Mouse (Mus musculus) c-Kit-positive CD71-positive TER-119-positive erythroid progenitor cells, embryonic 14.5 days (primary cell): ENCODE results near the gene Prex1.

Experiments used
- DNase-seq: peaks from one replicate; pipeline ENCODE4 v3.0.0-alpha.2; 2013; ENCODE audit warnings: low spot score

Gene Prex1

GRCm38 (mm10) chr2:166635521-166635920 lies 78.1 kb downstream of the Prex1 start:
- no peak for DNase-seq

- no peak for DNase-seq
Measured at GRCm38 (mm10) chr2:166632571-166633361, 80.9 kb downstream of the Prex1 start.

- DNase-seq: no peak
Measured at GRCm38 (mm10) chr2:166631621-166632171, 81.9 kb downstream of the Prex1 start.

DNA sequence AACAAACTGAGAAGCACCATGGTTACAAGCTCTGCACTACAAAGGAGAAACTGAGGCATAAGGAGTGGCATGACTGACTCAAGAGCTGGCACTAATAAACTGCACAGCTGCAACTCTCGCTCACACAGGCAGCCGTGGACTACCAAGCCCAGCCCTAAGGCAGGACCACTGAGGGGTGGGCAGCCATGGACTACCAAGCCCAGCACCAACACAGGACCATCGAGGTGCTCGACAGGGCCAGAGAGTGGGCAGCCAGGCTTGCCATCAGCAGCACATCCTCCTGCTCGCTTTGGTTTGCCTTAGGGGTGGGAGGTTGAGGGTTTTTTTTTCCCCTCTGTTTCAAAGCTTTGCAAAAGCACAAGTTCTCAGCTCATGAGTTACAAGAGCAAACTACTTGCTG lies 82.4 kb downstream of the Prex1 start:
- DNase-seq: no peak

DNA sequence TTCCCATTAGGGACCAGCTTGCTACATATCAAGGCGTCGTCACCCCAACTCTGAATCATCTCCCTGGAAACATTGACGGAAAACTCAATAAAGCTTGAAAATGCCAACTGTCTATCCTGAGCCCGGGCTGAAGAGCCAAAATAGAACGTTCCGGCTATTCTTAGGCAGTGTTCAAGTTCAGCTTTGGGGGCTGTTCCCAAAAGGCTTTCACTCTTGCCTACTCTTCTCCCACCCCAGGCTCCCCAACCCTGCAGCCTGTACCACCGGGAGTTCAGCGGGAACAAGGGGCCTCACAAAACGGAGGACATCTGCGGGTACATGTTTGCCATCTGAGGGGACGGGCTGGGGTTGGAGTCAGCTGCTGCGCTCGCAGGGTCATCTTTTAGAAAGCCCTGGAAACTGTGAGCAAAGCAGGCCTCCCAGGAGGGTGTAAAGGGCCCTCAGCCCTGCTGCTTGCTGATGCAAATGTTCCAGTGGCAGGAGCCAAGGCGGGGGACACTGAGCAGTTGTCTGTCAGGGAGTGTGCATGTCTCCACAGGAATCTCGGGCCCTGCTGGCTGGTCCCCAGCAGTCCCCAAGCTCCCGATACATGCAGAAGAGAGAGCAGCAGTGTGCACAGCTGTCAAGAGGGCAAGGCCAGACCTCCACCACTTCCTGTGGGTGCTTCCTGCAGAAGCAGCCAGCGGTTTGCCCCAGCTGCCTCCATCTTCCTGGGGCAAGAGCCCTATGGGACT lies 83.5 kb downstream of the Prex1 start:
- no peak for DNase-seq

DNA sequence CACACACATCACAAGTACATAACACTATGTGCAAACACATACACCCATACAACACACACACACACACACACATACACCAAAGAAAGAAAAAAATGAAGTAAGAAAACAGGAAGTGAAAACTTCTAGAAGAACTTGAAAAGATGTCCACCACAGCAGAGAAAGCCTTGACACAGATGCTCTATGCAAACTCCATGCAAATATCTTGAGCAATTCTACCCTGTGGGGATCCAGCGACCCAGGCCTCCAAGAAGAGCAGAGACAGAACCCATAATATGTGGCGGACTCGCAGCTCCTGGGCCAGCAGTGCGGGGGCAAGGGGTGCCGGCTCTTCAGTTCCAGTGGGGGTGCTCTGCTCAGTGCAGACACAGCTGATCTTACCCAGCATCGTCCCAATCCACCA lies 86.1 kb downstream of the Prex1 start:
- no peak for DNase-seq

GRCm38 (mm10) chr2:166625219-166625618 lies 88.4 kb downstream of the Prex1 start:
- DNase-seq: no peak

DNA sequence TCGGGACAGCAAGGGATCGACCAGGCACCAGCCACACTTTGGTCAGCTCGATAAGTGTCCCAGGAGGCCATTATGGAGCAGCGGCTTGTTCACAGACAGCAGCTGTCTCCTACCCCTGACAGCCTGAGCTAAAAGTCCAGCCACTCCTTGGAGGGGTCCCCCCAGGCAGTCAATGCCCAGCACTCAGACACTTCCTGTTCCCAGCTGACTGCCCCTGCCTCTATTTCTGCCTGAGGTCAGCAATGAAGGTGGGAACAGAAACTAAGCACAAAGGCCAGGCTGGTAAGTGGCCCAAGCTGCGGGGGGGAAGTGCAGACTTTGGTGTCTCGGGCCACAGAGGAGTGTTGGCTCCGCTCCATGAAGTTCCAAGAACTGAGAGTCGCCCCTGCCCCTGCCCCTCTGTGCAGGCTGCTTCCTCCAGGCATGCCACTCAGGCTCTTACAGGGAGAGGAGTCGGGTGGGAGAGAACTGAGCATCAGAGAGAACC lies 90.5 kb downstream of the Prex1 start:
- no peak for DNase-seq

DNA sequence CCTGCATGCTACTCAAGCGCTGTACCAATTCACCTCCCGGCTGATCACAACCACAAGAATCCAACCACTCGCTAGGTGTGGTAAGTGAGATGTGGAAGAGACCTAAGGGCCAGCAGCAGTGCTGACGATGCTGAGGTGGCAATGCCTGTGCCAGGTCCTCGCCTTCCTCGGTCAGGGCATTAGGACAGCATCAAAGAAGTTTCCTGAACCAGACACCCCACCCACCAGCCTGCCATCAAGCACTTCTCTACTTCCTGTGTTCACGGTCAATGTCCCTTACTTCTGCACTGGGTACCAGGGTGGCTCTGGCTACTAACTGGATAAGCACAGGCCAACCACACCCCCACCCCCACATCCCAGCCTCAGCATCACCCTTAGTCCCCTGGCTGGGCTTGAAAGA lies 91.0 kb downstream of the Prex1 start:
- DNase-seq: no peak

GRCm38 (mm10) chr2:166622079-166622478 lies 91.6 kb downstream of the Prex1 start:
- no peak for DNase-seq

GRCm38 (mm10) chr2:166620529-166621466 lies 92.8 kb downstream of the Prex1 start:
- no peak for DNase-seq

DNA sequence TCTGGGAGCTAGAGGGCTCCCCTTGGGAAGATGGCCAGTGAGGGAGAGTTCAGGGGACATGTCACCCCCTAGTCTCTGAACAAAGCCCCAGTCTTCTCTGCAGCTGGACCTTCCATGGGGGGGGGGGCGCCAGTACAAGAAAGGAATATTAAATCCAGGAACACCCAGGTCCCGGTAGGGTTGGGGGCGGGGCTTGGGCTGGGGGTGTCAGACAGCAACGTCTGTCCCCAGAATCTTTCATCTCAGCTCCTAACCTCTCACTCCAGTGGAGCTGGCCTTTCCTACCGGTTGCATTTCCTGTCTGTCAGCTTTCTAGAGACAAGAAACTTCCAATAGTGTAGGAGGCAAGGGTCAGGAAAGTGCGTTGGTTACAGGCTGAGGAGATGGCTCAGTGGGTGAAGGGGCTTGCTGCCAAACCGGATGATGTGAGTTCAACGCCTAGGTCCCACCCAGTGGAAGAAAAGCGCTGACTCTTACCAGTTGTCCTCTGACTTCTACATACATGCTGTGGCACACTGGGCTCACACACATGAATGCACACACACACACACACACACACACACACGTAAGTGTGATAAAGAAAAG lies 93.6 kb downstream of the Prex1 start:
- DNase-seq: no peak

- no peak for DNase-seq
Measured at GRCm38 (mm10) chr2:166619270-166619669, 94.4 kb downstream of the Prex1 start.

GRCm38 (mm10) chr2:166617706-166618105 lies 95.9 kb downstream of the Prex1 start:
- no peak for DNase-seq

- DNase-seq: no peak
Measured at GRCm38 (mm10) chr2:166615338-166616075, 98.1 kb downstream of the Prex1 start.

GRCm38 (mm10) chr2:166610271-166610670 lies 103.4 kb downstream of the Prex1 start:
- no peak for DNase-seq

DNA sequence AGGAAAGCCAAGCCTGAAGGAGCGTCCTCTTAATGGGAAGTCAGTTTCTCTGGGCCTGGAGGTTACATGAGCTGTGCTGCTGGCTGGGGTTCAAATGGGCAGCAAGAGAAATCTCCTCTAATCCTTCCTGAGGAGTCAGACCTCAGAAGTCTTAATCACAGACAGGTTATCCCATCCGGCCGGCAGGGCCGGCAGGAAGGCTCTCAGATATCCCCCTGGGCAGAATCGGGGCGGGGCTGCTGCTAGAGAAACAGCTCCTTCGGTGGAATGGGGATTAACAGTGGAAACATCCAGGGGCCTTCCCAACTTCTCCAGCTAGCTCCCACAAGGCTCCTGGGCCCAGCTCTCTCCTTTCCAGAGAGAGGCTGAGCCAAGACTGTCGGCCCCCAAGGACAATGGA lies 105.1 kb downstream of the Prex1 start:
- DNase-seq: no peak

DNA sequence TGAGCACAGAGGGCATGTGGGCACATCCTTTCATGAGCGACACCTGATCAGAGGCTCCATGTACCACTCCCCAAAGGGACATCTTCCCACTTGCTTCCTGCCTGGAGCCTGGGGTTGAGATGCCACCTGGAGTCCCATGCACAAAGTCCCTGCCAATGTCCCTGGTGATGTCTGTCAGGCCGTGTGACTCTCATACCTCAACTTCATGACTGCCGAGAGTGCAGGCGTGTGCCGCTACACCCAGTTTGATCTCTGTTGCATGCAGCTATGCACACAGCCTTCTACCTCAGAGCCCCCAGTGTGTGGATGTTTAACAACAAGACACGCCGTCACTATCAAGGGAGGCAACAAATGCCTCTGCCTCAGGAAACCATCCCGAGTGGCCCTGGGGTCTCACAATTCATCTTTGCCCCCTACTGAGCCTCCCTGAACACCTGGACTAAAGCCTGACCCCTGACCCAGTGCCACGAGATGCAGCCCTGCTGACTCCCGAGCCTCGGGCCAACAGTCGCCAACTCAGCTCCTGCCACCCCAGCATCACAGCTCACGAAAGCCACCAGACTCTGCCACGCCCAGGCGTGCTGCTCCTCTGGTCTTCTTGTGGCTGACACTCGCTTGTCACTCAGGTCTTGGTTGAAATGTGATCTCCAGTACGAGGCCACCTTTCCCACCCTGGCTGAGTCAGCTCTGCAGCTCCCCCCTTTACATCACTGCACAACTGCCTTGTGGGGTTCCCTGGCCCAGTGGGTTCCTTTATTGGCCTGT lies 107.0 kb downstream of the Prex1 start:
- no peak for DNase-seq

DNA sequence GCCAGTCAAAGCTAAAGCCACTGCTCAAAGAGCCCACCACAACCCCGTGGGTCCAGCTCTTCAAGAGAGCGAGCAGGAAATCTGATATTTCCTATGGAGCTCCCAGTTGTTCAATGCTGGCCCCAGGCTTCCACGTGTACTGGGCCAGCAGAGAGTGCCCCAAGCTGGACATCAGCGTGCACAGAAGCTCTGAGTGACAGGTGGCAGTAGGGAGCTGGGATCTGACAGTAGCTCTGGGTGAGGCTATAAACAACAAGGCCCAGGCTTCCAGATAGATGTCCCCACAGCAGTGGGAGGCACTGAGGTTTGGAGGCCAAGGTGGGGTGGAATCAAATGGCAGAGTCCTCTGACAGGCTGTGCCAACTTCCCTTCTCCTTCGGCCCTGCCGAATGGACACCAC lies 107.6 kb downstream of the Prex1 start:
- DNase-seq: no peak
